Mouse (Mus musculus) erythroblast, embryonic 14.5 days (primary cell): Measurements from ENCODE around the gene Erp29.

Experiments
- GATA1 ChIP-seq: IDR thresholded peaks from 2 replicates; pipeline ENCODE4 v1.6.1; 2012; ENCODE audit warnings: low read length, inconsistent platforms, mixed read lengths
- TAL1 ChIP-seq: IDR thresholded peaks from 3 replicates; pipeline ENCODE4 v1.6.1; 2012; ENCODE audit warnings: low read length, inconsistent platforms, mixed read lengths

- TF ChIP-seq GATA1 (no peak), TAL1 (no peak)
These were observed 671 bp downstream of the Erp29 start, which contains the start of gene Tmem116 for GRCm38 (mm10) chr5:121451644-121452025.
